Mouse (Mus musculus): ENCODE data around the gene Eif4g3.

DNA sequence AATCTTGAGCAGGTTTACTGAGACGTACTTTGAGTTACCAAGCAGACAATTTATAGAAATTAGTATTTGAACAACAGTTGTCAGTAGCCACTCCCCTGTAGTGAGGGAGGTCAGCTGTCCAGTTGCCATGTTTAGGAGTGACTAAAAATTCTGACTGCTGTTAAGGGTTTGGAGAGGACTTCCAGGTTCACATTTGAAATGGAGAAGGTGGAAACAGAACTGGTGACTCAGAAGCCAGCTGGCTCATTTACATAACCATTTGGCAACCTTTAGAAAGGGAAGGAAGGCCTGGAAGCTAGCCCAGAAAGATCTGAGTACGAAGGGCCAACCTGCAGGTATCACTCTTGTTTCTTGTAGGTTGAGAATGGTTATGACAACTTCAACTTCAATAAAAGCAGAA lies 75.8 kb downstream of the Eif4g3 start:
- TF ChIP-seq CTCF (IDR thresholded peaks at IDR 0.05; ENCODE audit: borderline replicate concordance, control insufficient read depth, extremely low read depth, insufficient read depth, low read length, poor library complexity), result no peak
- no peak for TF ChIP-seq POLR2A (IDR thresholded peaks at IDR 0.05; ENCODE audit: control insufficient read depth, extremely low read depth, insufficient read depth, low read length, poor library complexity)

Measured in thymus, adult 2 months (tissue).